Mouse (Mus musculus) embryo, embryonic 10.5 days (tissue): ENCODE results near the gene Dgki.

Experiments
- DNase-seq: peaks from one replicate; pipeline ENCODE4 v3.0.0-alpha.2; 2015; ENCODE audit warnings: low spot score

The Dgki gene

GRCm38 (mm10) chr6:37064214-37064830, 235.7 kb downstream of the Dgki start:
- DNase-seq = peak; percentile 18

- DNase-seq = no peak
These were observed 236.7 kb downstream of the Dgki start for GRCm38 (mm10) chr6:37063266-37063665.

GRCm38 (mm10) chr6:37060114-37060513, 239.9 kb downstream of the Dgki start:
- DNase-seq = no peak

- DNase-seq = no peak
These were observed 242.0 kb downstream of the Dgki start for GRCm38 (mm10) chr6:37057957-37058356.

GRCm38 (mm10) chr6:37057536-37057935, 242.4 kb downstream of the Dgki start:
- no peak for DNase-seq

- DNase-seq = no peak
These were observed 244.3 kb downstream of the Dgki start for GRCm38 (mm10) chr6:37055634-37056033.

GRCm38 (mm10) chr6:37055128-37055527, 244.9 kb downstream of the Dgki start:
- no peak for DNase-seq

- DNase-seq = peak; percentile 81
These were observed 245.5 kb downstream of the Dgki start for GRCm38 (mm10) chr6:37054435-37055020.

GRCm38 (mm10) chr6:37053411-37053810, 246.6 kb downstream of the Dgki start:
- DNase-seq = no peak

GRCm38 (mm10) chr6:37051652-37052051, 248.3 kb downstream of the Dgki start:
- no peak for DNase-seq

GRCm38 (mm10) chr6:37051150-37051549, 248.8 kb downstream of the Dgki start:
- DNase-seq = no peak

- DNase-seq = no peak
These were observed 252.3 kb downstream of the Dgki start for GRCm38 (mm10) chr6:37047611-37048129.

GRCm38 (mm10) chr6:37046152-37046788, 253.7 kb downstream of the Dgki start:
- DNase-seq = peak; percentile 88

GRCm38 (mm10) chr6:37044796-37045195, 255.2 kb downstream of the Dgki start:
- no peak for DNase-seq

- DNase-seq = peak; percentile 16
These were observed 261.5 kb downstream of the Dgki start for GRCm38 (mm10) chr6:37038444-37038843.

GRCm38 (mm10) chr6:37037115-37037908, 262.7 kb downstream of the Dgki start:
- DNase-seq = peak; percentile 77

- DNase-seq = no peak
These were observed 264.3 kb downstream of the Dgki start for GRCm38 (mm10) chr6:37035681-37036080.

- no peak for DNase-seq
These were observed 269.0 kb downstream of the Dgki start for GRCm38 (mm10) chr6:37030986-37031385.

GRCm38 (mm10) chr6:37030402-37030801, 269.6 kb downstream of the Dgki start:
- DNase-seq = no peak

- no peak for DNase-seq
These were observed 271.1 kb downstream of the Dgki start for GRCm38 (mm10) chr6:37028841-37029240.

- DNase-seq = no peak
These were observed 271.7 kb downstream of the Dgki start for GRCm38 (mm10) chr6:37028300-37028699.
